Mouse (Mus musculus) thymus, adult 2 months (tissue): ENCODE results near the gene Zdhhc1.

Experiments used
- CTCF ChIP-seq: fragments of 200-500 bp; IDR thresholded peaks from 2 replicates; pipeline ENCODE4 v1.5.1; 2012; ENCODE audit warnings: mild to moderate bottlenecking, control low read depth, low read length, moderate library complexity, borderline replicate concordance; ENCODE audit not compliant: control insufficient read depth, poor library complexity, insufficient read depth; ENCODE audit errors: extremely low read depth
- POLR2A ChIP-seq: fragments of 200-500 bp; IDR thresholded peaks from 2 replicates; pipeline ENCODE4 v1.6.1; 2012; ENCODE audit warnings: mild to moderate bottlenecking, low read length, control low read depth, moderate library complexity; ENCODE audit not compliant: control insufficient read depth, poor library complexity, insufficient read depth; ENCODE audit errors: extremely low read depth

GRCm38 (mm10) chr8:105506977-105507376 lies 10.3 kb upstream of the Zdhhc1 start:
- no peak for TF ChIP-seq CTCF
- TF ChIP-seq POLR2A: no peak
